Mouse (Mus musculus): Measurements from ENCODE around the gene Apoa2.

GRCm38 (mm10) chr1:171220871-171221270, 4.0 kb upstream of the Apoa2 start:
- TF ChIP-seq CTCF (IDR thresholded peaks at IDR 0.05; ENCODE audit: low read depth) (peak; percentile 92), EP300 (IDR thresholded peaks at IDR 0.05; ENCODE audit: low read depth) (no peak)
